Mouse (Mus musculus) megakaryocyte, embryonic 14.5 days (primary cell): ENCODE data around the gene Gtf2h2. TPM values are rescaled to one million over a fixed set of nuclear protein-coding genes. Genes with fewer than 3 reads are reported as not detected.
"Not testable (repeated sequence)": the region's sequence is repeated elsewhere in the genome, so short reads cannot be mapped to it uniquely, and the experiment has no call there.

Source experiments
- H3K27me3 ChIP-seq: replicated peaks from 2 replicates; pipeline ENCODE3; 2012; ENCODE audit warnings: inconsistent platforms
- H3K36me3 ChIP-seq: replicated peaks from 2 replicates; pipeline ENCODE3; 2012; ENCODE audit warnings: low read length, inconsistent platforms, mixed read lengths
- H3K4me1 ChIP-seq: 2 replicates; pipeline ENCODE4 v1.6.1; 2012; ENCODE audit warnings: inconsistent platforms
- H3K4me3 ChIP-seq: replicated peaks from 2 replicates; pipeline ENCODE3; 2012; ENCODE audit warnings: moderate library complexity, mild to moderate bottlenecking, inconsistent platforms
- H3K9me3 ChIP-seq: 2 replicates; pipeline ENCODE4 v1.6.1; 2012; ENCODE audit warnings: inconsistent platforms
- FLI1 ChIP-seq: IDR thresholded peaks from 2 replicates; pipeline ENCODE4 v1.6.1; 2012; ENCODE audit warnings: low read length, inconsistent platforms, mixed read lengths
- GATA1 ChIP-seq: IDR thresholded peaks from 3 replicates; pipeline ENCODE4 v1.6.1; 2012; ENCODE audit warnings: mixed read lengths, low read length, inconsistent platforms, borderline replicate concordance
- polyA plus RNA-seq: library from polyadenylated mRNA; stranded (reverse); fragments of >175 nt; gene quantifications from 2 replicates; pipeline ENCODE4 v1.2.3, GENCODE M21; 2012; ENCODE audit warnings: low replicate concordance; ENCODE audit not compliant: insufficient read depth

Gtf2h2 gene
- polyA plus RNA-seq, 1 experiment, result 10.0 TPM

GRCm38 (mm10) chr13:100491623-100492022, 756 bp downstream of the Gtf2h2 start:
- TF ChIP-seq GATA1 (no peak), FLI1 (no peak)
- no peaks in the 10 kb centered on the region for H3K27me3 ChIP-seq
- peak overlapping the region; percentile 99 for H3K4me3 ChIP-seq
- peaks cover 33% of the 10 kb centered on the region for H3K36me3 ChIP-seq
- H3K9me3 ChIP-seq, result no peaks in the 10 kb centered on the region
- H3K4me1 ChIP-seq, result peaks cover 30% of the 10 kb centered on the region

GRCm38 (mm10) chr13:100490424-100490823, 2.0 kb downstream of the Gtf2h2 start:
- Histone ChIP-seq H3K36me3 (peaks cover 44% of the 10 kb centered on the region), H3K4me3 (peak overlapping the region; percentile 84), H3K9me3 (no peaks in the 10 kb centered on the region), H3K27me3 (no peaks in the 10 kb centered on the region), H3K4me1 (peaks cover 24% of the 10 kb centered on the region)
- TF ChIP-seq GATA1 (no peak), FLI1 (no peak)

GRCm38 (mm10) chr13:100483610-100484009, 8.8 kb downstream of the Gtf2h2 start:
- Histone ChIP-seq H3K4me1 (0 out of 2 replicates have a peak, but pooled peaks cover 3% of the 10 kb centered on the region), H3K36me3 (peaks cover 97% of the 10 kb centered on the region), H3K9me3 (no peaks in the 10 kb centered on the region), H3K27me3 (no peaks in the 10 kb centered on the region), H3K4me3 (no peak overlapping the region)
- no peak for TF ChIP-seq GATA1
- no peak for TF ChIP-seq FLI1

GRCm38 (mm10) chr13:100463527-100464222, 28.7 kb downstream of the Gtf2h2 start:
- no peaks in the 10 kb centered on the region for H3K4me1 ChIP-seq
- TF ChIP-seq GATA1 (no peak), FLI1 (no peak)
- no peaks in the 10 kb centered on the region for H3K27me3 ChIP-seq
- H3K4me3 ChIP-seq, result no peak overlapping the region
- H3K36me3 ChIP-seq, result peaks cover 74% of the 10 kb centered on the region
- H3K9me3 ChIP-seq, result no peaks in the 10 kb centered on the region

GRCm38 (mm10) chr13:100461336-100461735, 31.0 kb downstream of the Gtf2h2 start:
- no peaks in the 10 kb centered on the region for H3K4me1 ChIP-seq
- H3K36me3 ChIP-seq, result peaks cover 51% of the 10 kb centered on the region
- H3K27me3 ChIP-seq, result no peaks in the 10 kb centered on the region
- no peaks in the 10 kb centered on the region for H3K9me3 ChIP-seq
- no peak for TF ChIP-seq FLI1
- TF ChIP-seq GATA1, result no peak
- no peak overlapping the region for H3K4me3 ChIP-seq

GRCm38 (mm10) chr13:100452415-100453127, 39.8 kb downstream of the Gtf2h2 start, which contains the start of gene Naip1:
Gene Naip1, minus strand, starts transcription at chr13:100452869.
- H3K27me3 ChIP-seq, H3K4me1 ChIP-seq, H3K4me3 ChIP-seq, H3K9me3 ChIP-seq, H3K36me3 ChIP-seq: not testable (repeated sequence)

GRCm38 (mm10) chr13:100449495-100449894, 42.9 kb downstream of the Gtf2h2 start:
- H3K4me3 ChIP-seq, result no peak overlapping the region
- H3K36me3 ChIP-seq, result no peaks in the 10 kb centered on the region
- TF ChIP-seq GATA1, result no peak
- TF ChIP-seq FLI1, result no peak
- no peaks in the 10 kb centered on the region for H3K27me3 ChIP-seq
- peaks cover 7% of the 10 kb centered on the region; the same call in 1 of the 2 replicates for H3K9me3 ChIP-seq
- H3K4me1 ChIP-seq, result no peaks in the 10 kb centered on the region

- Histone ChIP-seq H3K4me3 (no peak overlapping the region), H3K4me1 (peaks cover 4% of the 10 kb centered on the region; the same call in 1 of the 2 replicates), H3K9me3 (no peaks in the 10 kb centered on the region), H3K36me3 (no peaks in the 10 kb centered on the region), H3K27me3 (peaks cover 3% of the 10 kb centered on the region)
- TF ChIP-seq FLI1 (no peak), GATA1 (no peak)
Observed at GRCm38 (mm10) chr13:100440116-100440515, 52.3 kb downstream of the Gtf2h2 start.

GRCm38 (mm10) chr13:100438701-100439100, 53.7 kb downstream of the Gtf2h2 start:
- peaks cover 8% of the 10 kb centered on the region for H3K27me3 ChIP-seq
- TF ChIP-seq FLI1 (no peak), GATA1 (no peak)
- no peaks in the 10 kb centered on the region for H3K9me3 ChIP-seq
- H3K4me3 ChIP-seq, result no peak overlapping the region
- H3K36me3 ChIP-seq, result no peaks in the 10 kb centered on the region
- peaks cover 4% of the 10 kb centered on the region; the same call in 1 of the 2 replicates for H3K4me1 ChIP-seq

GRCm38 (mm10) chr13:100437322-100437825, 55.0 kb downstream of the Gtf2h2 start:
- Histone ChIP-seq H3K4me3 (no peak overlapping the region), H3K27me3 (peaks cover 8% of the 10 kb centered on the region), H3K9me3 (no peaks in the 10 kb centered on the region), H3K4me1 (peaks cover 4% of the 10 kb centered on the region; the same call in 1 of the 2 replicates), H3K36me3 (no peaks in the 10 kb centered on the region)
- TF ChIP-seq FLI1 (no peak), GATA1 (no peak)

- H3K4me3 ChIP-seq, H3K9me3 ChIP-seq, H3K27me3 ChIP-seq, H3K36me3 ChIP-seq, H3K4me1 ChIP-seq: not testable (repeated sequence)
Observed at GRCm38 (mm10) chr13:100436556-100437163, 55.7 kb downstream of the Gtf2h2 start.

- H3K27me3 ChIP-seq, result not testable (repeated sequence)
- H3K9me3 ChIP-seq, result peaks cover 36% of the 10 kb centered on the region
Observed at GRCm38 (mm10) chr13:100419958-100420357, 72.4 kb downstream of the Gtf2h2 start.

More at GRCm38 (mm10) chr13:100419958-100420357, 72.4 kb downstream of the Gtf2h2 start:
- H3K36me3 ChIP-seq, H3K4me3 ChIP-seq, H3K4me1 ChIP-seq: not testable (repeated sequence)
